Mouse (Mus musculus) lung, embryonic 14.5 days (tissue): ENCODE results near the gene Gm43517. TPM values are rescaled to one million over a fixed set of nuclear protein-coding genes. Genes with fewer than 3 reads are reported as not detected.

Experiments
- ATAC-seq: fragments of 200-750 bp; cut with Nextera tagmentation; 2 replicates; pipeline ENCODE4 v1.8.0; 2017; ENCODE audit warnings: mild to moderate bottlenecking, moderate TSS enrichment, moderate library complexity; ENCODE audit not compliant: insufficient read depth
- DNase-seq: peaks from one replicate; pipeline ENCODE4 v3.0.0-alpha.2; 2015
- H3K27ac ChIP-seq: fragments of 300-500 bp; sonication (generic); 2 replicates; pipeline ENCODE4 v1.5.1; 2014; ENCODE audit warnings: low read depth, mild to moderate bottlenecking, moderate library complexity
- H3K27me3 ChIP-seq: fragments of 300-500 bp; sonication (generic); 2 replicates; pipeline ENCODE4 v1.6.1; 2014; ENCODE audit warnings: low read length, control low read depth; ENCODE audit not compliant: insufficient read depth
- H3K36me3 ChIP-seq: fragments of 300-500 bp; sonication (generic); 2 replicates; pipeline ENCODE4 v1.6.1; 2014; ENCODE audit warnings: control low read depth; ENCODE audit not compliant: insufficient read depth
- H3K4me1 ChIP-seq: fragments of 300-500 bp; sonication (generic); 2 replicates; pipeline ENCODE4 v1.6.1; 2014; ENCODE audit warnings: antibody characterized with exemption, control low read depth; ENCODE audit not compliant: insufficient read depth
- H3K4me2 ChIP-seq: fragments of 300-500 bp; sonication (generic); 2 replicates; pipeline ENCODE4 v1.6.1; 2014; ENCODE audit warnings: mild to moderate bottlenecking
- H3K4me3 ChIP-seq: fragments of 300-500 bp; sonication (generic); 2 replicates; pipeline ENCODE4 v1.5.1; 2014; ENCODE audit warnings: low read depth, low read length
- H3K9ac ChIP-seq: fragments of 300-500 bp; sonication (generic); 2 replicates; pipeline ENCODE4 v1.6.1; 2014
- H3K9me3 ChIP-seq: fragments of 300-500 bp; sonication (generic); 2 replicates; pipeline ENCODE4 v1.6.1; 2016; ENCODE audit warnings: low read depth, low read length, control low read depth
- CTCF ChIP-seq: IDR thresholded peaks from 2 replicates; pipeline ENCODE4 v1.5.1; 2016; ENCODE audit warnings: antibody characterized with exemption, low read depth
- WGBS: fragments of 180-500 bp; shearing (Covaris S2); extraction: QIAGEN DNeasy Blood & Tissue Kit; methylation state at CpG from one replicate; pipeline ENCODE4 v1.1.7; 2014; 5-methylcytosine and 5-hydroxymethylcytosine counted together
- polyA plus RNA-seq: library from polyadenylated mRNA; unstranded; fragments of >200 nt; fragmentation: Nextera tagmentation; extraction: Ambion mirVana; gene quantifications from 2 replicates; pipeline ENCODE4 v1.2.1, GENCODE M21; 2014

The Gm43517 gene
- polyA plus RNA-seq, 1 experiment from 2014 or later, result not detected

GRCm38 (mm10) chr12:49398636-49399035 lies 13.7 kb downstream of the Gm43517 start:
- DNase-seq, result no peak
- Histone ChIP-seq H3K27me3 (peaks cover 85% of the 10 kb centered on the region), H3K4me1 (no peaks in the 10 kb centered on the region), H3K4me3 (no peak overlapping the region), H3K4me2 (no peak overlapping the region), H3K9me3 (no peaks in the 10 kb centered on the region), H3K36me3 (no peaks in the 10 kb centered on the region), H3K27ac (no peak overlapping the region), H3K9ac (no peak overlapping the region)
- ATAC-seq, result no peak
- no peak for TF ChIP-seq CTCF
- WGBS, result 22% methylated on average over 3 of the region's 3 CpGs

- Histone ChIP-seq H3K4me1 (no peaks in the 10 kb centered on the region), H3K4me2 (no peak overlapping the region), H3K9me3 (no peaks in the 10 kb centered on the region), H3K36me3 (no peaks in the 10 kb centered on the region), H3K27ac (no peak overlapping the region), H3K9ac (no peak overlapping the region), H3K4me3 (no peak overlapping the region), H3K27me3 (peaks cover 84% of the 10 kb centered on the region)
- no peak for TF ChIP-seq CTCF
- DNase-seq (no peak), ATAC-seq (no peak)
- 2% methylated on average over 1 of the region's 1 CpGs for WGBS
Measured at GRCm38 (mm10) chr12:49399611-49400010, 14.6 kb downstream of the Gm43517 start.

GRCm38 (mm10) chr12:49400036-49400852 lies 15.3 kb downstream of the Gm43517 start:
- Histone ChIP-seq H3K4me2 (no peak overlapping the region), H3K27ac (no peak overlapping the region), H3K9ac (no peak overlapping the region), H3K9me3 (no peaks in the 10 kb centered on the region), H3K27me3 (peaks cover 83% of the 10 kb centered on the region), H3K4me3 (no peak overlapping the region), H3K4me1 (no peaks in the 10 kb centered on the region), H3K36me3 (no peaks in the 10 kb centered on the region)
- ATAC-seq (no peak), DNase-seq (peak; percentile 1)
- WGBS, result 7% methylated on average over 9 of the region's 9 CpGs
- TF ChIP-seq CTCF, result no peak

- H3K9me3 ChIP-seq, result no peaks in the 10 kb centered on the region
- no peaks in the 10 kb centered on the region for H3K4me1 ChIP-seq
- H3K27ac ChIP-seq, result no peak overlapping the region
- H3K4me2 ChIP-seq, result peak overlapping the region; percentile 72
- H3K27me3 ChIP-seq, result peaks cover 80% of the 10 kb centered on the region
- DNase-seq, result no peak
- 0% methylated on average over 8 of the region's 8 CpGs for WGBS
- peak overlapping the region; percentile 35 for H3K4me3 ChIP-seq
- TF ChIP-seq CTCF, result no peak
- peak; percentile 86 for ATAC-seq
- no peaks in the 10 kb centered on the region for H3K36me3 ChIP-seq
- no peak overlapping the region for H3K9ac ChIP-seq
Measured at GRCm38 (mm10) chr12:49400853-49401118, 15.8 kb downstream of the Gm43517 start.

- Histone ChIP-seq H3K27me3 (peaks cover 77% of the 10 kb centered on the region), H3K4me3 (peak overlapping the region; percentile 35), H3K9me3 (no peaks in the 10 kb centered on the region), H3K9ac (peak overlapping the region; percentile 24), H3K36me3 (no peaks in the 10 kb centered on the region), H3K4me2 (peak overlapping the region; percentile 72), H3K27ac (no peak overlapping the region), H3K4me1 (no peaks in the 10 kb centered on the region)
- ATAC-seq, result peak; percentile 86
- under 1% methylated on average over 68 of the region's 68 CpGs for WGBS
- DNase-seq, result peak; percentile 59
- TF ChIP-seq CTCF, result no peak
Measured at GRCm38 (mm10) chr12:49401119-49401795, 16.3 kb downstream of the Gm43517 start.

- no peaks in the 10 kb centered on the region for H3K4me1 ChIP-seq
- 0% methylated on average over 5 of the region's 5 CpGs for WGBS
- peak overlapping the region; percentile 35 for H3K4me3 ChIP-seq
- H3K36me3 ChIP-seq, result no peaks in the 10 kb centered on the region
- H3K9ac ChIP-seq, result no peak overlapping the region
- peak overlapping the region; percentile 72 for H3K4me2 ChIP-seq
- H3K9me3 ChIP-seq, result no peaks in the 10 kb centered on the region
- H3K27me3 ChIP-seq, result peaks cover 74% of the 10 kb centered on the region
- no peak for ATAC-seq
- peak; percentile 12 for DNase-seq
- H3K27ac ChIP-seq, result no peak overlapping the region
- no peak for TF ChIP-seq CTCF
Measured at GRCm38 (mm10) chr12:49401796-49402130, 16.8 kb downstream of the Gm43517 start.

- Histone ChIP-seq H3K4me1 (no peaks in the 10 kb centered on the region), H3K36me3 (no peaks in the 10 kb centered on the region), H3K27me3 (peaks cover 4% of the 10 kb centered on the region), H3K4me2 (no peak overlapping the region), H3K27ac (no peak overlapping the region), H3K4me3 (no peak overlapping the region), H3K9me3 (no peaks in the 10 kb centered on the region), H3K9ac (no peak overlapping the region)
- ATAC-seq (no peak), DNase-seq (no peak)
- WGBS, result 69% methylated on average over 2 of the region's 2 CpGs
- no peak for TF ChIP-seq CTCF
Measured at GRCm38 (mm10) chr12:49409833-49410232, 24.9 kb downstream of the Gm43517 start.
